Mouse (Mus musculus) erythroid progenitor cell, adult 5-6 weeks (primary cell): ENCODE measurements around the gene Vmn1r135. TPM values are rescaled to one million over a fixed set of nuclear protein-coding genes. Genes with fewer than 3 reads are reported as not detected.
"Not testable (repeated sequence)": the region's sequence is repeated elsewhere in the genome, so short reads cannot be mapped to it uniquely, and the experiment has no call there.

Source experiments
- ATAC-seq: replicated peaks from 2 replicates; pipeline ENCODE4 v1.8.0; 2016; ENCODE audit warnings: moderate number of reproducible peaks, mild to moderate bottlenecking, moderate TSS enrichment, inconsistent platforms; ENCODE audit not compliant: poor library complexity, low FRiP score, severe bottlenecking
- total RNA-seq, 2 experiments: library from RNA; stranded (forward) in 1 of 2; stranded (reverse) in 1 of 2; fragments of 150-400 nt in 1 of 2; fragments of 186-747, 209-891 nt in 1 of 2; gene quantifications; 2 replicates each; pipeline versions ENCODE4 v1.2.3 to v1.2.4; 2015 to 2017; ENCODE audit warnings: low replicate concordance in 2 of 2

The Vmn1r135 gene
- total RNA-seq (2015; ENCODE audit: low replicate concordance): not detected in 2 replicates
- not detected in 2 replicates for total RNA-seq (2017; ENCODE audit: low replicate concordance)

DNA sequence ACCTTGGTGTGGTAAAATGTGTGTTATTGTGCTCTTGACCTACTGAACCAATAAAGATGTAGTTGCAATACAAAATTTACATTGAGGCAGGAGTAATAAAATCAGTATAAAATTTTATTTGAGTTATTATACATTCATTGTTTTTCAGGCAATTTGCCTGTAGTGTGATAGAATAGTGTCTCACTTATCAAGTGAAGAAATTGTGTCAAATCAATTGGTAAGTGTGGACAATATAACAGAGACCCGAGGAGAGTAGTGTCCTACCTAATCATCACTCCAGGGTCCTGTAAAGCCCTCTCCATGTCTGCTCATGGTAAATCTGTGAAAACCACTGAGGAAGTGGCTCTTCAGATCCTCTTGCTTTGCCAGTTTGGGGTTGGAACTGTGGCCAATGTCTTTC is at the start of gene Vmn1r135:
Gene Vmn1r135 (plus strand): TSS at position 301 of the 400 bp plus-strand sequence.
- ATAC-seq: not testable (repeated sequence)

DNA sequence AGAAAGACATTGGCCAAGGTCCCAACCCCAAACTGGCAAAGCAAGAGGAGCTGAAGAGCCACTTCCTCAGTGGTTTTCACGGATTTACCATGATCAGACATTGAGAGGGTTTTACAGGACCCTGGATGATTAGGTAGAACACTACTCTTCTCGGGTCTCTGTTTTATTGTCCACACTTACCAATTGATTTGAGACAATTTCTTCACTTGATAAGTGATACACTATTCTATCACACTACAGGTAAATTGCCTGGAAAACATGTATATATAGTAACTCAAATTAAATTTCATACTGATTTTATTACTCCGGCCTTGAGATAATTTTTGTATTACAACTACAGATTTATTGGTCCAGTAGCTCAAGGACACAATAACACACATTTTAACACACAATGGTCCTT is 35.5 kb upstream of the Vmn1r135 start, which contains the start of gene Gm4177:
Gene Gm4177 (minus strand): TSS at position 101 of the 400 bp plus-strand sequence.
- not testable (repeated sequence) for ATAC-seq

DNA sequence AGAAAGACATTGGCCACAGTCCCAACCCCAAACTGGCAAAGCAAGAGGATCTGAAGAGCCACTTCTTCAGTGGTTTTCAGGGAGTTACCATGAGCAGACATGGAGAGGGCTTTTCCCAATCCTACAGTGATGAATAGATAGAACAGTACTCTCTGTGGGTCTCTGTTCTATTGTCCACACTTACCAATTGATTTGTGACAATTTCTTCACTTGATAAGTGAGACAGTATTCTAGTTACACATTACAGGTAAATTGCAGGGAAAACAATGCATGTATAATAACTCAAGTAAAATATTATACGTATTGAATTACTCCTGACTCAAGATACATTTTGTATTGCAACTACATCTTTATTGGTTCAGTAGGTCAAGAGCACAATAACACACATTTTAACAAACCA is 12.0 kb downstream of the Vmn1r135 start, which contains the start of gene Gm5725:
Gene Gm5725 (minus strand): TSS at position 101 of the 400 bp plus-strand sequence.
- not testable (repeated sequence) for ATAC-seq

Other genes with a start within 250 kb of the Vmn1r135 start
- gene Vmn1r132, start 218.3 kb upstream of the Vmn1r135 start, total RNA-seq (2015; ENCODE audit: low replicate concordance): not detected in 2 replicates
- not detected in 2 replicates for gene Vmn1r132, start 218.3 kb upstream of the Vmn1r135 start, total RNA-seq (2017; ENCODE audit: low replicate concordance)
- gene Gm4175, start 70.9 kb upstream of the Vmn1r135 start, total RNA-seq (2015; ENCODE audit: low replicate concordance): not detected in 2 replicates
- not detected in 2 replicates for gene Gm4175, start 70.9 kb upstream of the Vmn1r135 start, total RNA-seq (2017; ENCODE audit: low replicate concordance)
- gene Gm4177, start 35.6 kb upstream of the Vmn1r135 start, total RNA-seq (2015; ENCODE audit: low replicate concordance): not detected in 2 replicates
- gene Gm4177, start 35.6 kb upstream of the Vmn1r135 start, total RNA-seq (2017; ENCODE audit: low replicate concordance): not detected in 2 replicates
- gene Gm5725, start 11.9 kb downstream of the Vmn1r135 start, total RNA-seq (2015; ENCODE audit: low replicate concordance): not detected in 2 replicates
- not detected in 2 replicates for gene Gm5725, start 11.9 kb downstream of the Vmn1r135 start, total RNA-seq (2017; ENCODE audit: low replicate concordance)
- not detected in 2 replicates for gene Gm5891, start 88.9 kb downstream of the Vmn1r135 start, total RNA-seq (2015; ENCODE audit: low replicate concordance)
- not detected in 2 replicates for gene Gm5891, start 88.9 kb downstream of the Vmn1r135 start, total RNA-seq (2017; ENCODE audit: low replicate concordance)
- gene Vmn1r137, start 162.2 kb downstream of the Vmn1r135 start, total RNA-seq (2015; ENCODE audit: low replicate concordance): not detected in 2 replicates
- not detected in 2 replicates for gene Vmn1r137, start 162.2 kb downstream of the Vmn1r135 start, total RNA-seq (2017; ENCODE audit: low replicate concordance)
- gene Vmn1r138, start 196.5 kb downstream of the Vmn1r135 start, total RNA-seq (2015; ENCODE audit: low replicate concordance): not detected in 2 replicates
- not detected in 2 replicates for gene Vmn1r138, start 196.5 kb downstream of the Vmn1r135 start, total RNA-seq (2017; ENCODE audit: low replicate concordance)
- gene Gm6176, start 224.0 kb downstream of the Vmn1r135 start, total RNA-seq (2015; ENCODE audit: low replicate concordance): not detected in 2 replicates
- not detected in 2 replicates for gene Gm6176, start 224.0 kb downstream of the Vmn1r135 start, total RNA-seq (2017; ENCODE audit: low replicate concordance)
- not detected in 2 replicates for gene Vmn1r139, start 236.7 kb downstream of the Vmn1r135 start, total RNA-seq (2015; ENCODE audit: low replicate concordance)
- gene Vmn1r139, start 236.7 kb downstream of the Vmn1r135 start, total RNA-seq (2017; ENCODE audit: low replicate concordance): not detected in 2 replicates